Mouse (Mus musculus) heart, embryonic 10.5 days (tissue): Measurements from ENCODE around the gene Mlph. TPM values are rescaled to one million over a fixed set of nuclear protein-coding genes. Genes with fewer than 3 reads are reported as not detected.

Source experiments
- polyA plus RNA-seq: library from polyadenylated mRNA; unstranded; fragments of >200 nt; fragmentation: Nextera tagmentation; extraction: Ambion mirVana; gene quantifications from 2 replicates; pipeline ENCODE4 v1.2.1, GENCODE M21; 2016

Mlph gene
- polyA plus RNA-seq, 1 experiment from 2014 or later: 0.26 TPM

Other genes with a start within 250 kb of the Mlph start
- 1.6 and 4.6 TPM in 2 replicates for gene Col6a3, start 71.1 kb upstream of the Mlph start, polyA plus RNA-seq
- not detected in 2 replicates for gene Prlh, start 38.0 kb downstream of the Mlph start, polyA plus RNA-seq
- 0.71 and 0.94 TPM in 2 replicates for gene Rab17, start 54.6 kb downstream of the Mlph start, polyA plus RNA-seq
- gene Lrrfip1, start 83.7 kb downstream of the Mlph start, polyA plus RNA-seq: 91.6 and 129 TPM in 2 replicates
- gene Rbm44, start 230.0 kb downstream of the Mlph start, polyA plus RNA-seq: 1.3 and 2.9 TPM in 2 replicates